Mouse (Mus musculus) urinary bladder, postnatal 4 days (tissue): Measurements from ENCODE around the gene Stra8.
A peak's percentile ranks its signal among the peaks of the same experiment; 100 is the strongest.

Source experiments
- DNase-seq, 2 experiments: peaks; one replicate each; pipeline ENCODE4 v3.0.0; 2021 to 2022; ENCODE audit warnings: low spot score in 2 of 2

Stra8 gene

DNA sequence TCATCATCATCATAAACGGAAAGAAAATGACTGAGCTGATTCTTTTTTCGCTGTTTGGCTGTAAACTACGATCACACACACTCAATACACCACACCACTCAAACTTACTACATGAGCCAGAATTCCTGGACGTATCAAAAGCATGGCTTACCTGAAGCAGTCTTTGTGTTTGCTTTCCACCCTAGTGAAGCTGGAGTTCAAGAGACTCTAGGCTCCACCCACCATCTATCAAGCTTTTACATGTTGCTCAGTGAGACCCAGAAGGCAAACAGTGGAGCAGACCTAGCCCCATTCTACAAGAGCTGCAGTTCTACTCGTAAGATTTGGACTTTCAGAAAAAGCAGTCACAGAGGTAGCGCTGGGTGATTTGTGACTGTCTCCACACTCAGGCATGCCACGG lies 17.4 kb upstream of the Stra8 start:
- DNase-seq: no peak

DNA sequence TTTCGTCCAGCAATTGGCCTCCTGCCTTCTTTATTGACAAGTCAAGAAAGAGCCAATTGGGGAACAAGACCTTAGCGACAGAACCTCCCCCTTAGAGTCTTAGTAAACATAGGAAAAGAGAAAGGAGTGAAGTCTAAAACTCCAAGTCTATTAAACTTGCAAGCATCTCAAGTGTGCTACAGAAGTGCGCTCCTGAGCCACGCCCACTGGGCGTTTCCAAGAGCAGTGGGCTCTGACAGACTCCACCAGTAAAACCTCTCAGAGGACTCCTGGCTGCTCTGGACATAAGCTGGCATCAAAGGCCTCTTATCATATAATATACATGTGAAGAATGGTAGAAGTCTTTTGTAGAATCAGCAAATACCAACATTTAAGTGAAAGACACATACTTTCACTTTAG lies 16.5 kb upstream of the Stra8 start:
- no peak for DNase-seq

DNA sequence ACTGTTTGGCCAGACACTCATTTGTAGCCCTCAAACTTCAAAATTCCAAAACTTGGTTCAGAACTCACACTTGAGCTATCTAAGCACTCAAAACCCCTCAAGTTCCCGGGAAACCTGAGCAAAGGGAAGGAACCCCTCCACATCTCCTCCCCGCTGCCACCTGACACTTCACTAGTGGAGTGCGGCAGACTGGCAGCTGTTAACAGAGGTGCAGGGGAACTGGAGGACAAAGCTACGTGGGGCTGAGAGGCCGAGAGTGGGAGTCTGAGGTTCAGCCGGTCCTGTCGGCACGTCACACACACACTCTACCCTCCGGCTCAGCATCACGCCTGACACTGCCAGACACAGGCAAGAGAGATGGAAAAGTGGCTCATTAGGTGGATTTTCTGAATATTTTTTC lies 16.1 kb upstream of the Stra8 start:
- DNase-seq: no peak

DNA sequence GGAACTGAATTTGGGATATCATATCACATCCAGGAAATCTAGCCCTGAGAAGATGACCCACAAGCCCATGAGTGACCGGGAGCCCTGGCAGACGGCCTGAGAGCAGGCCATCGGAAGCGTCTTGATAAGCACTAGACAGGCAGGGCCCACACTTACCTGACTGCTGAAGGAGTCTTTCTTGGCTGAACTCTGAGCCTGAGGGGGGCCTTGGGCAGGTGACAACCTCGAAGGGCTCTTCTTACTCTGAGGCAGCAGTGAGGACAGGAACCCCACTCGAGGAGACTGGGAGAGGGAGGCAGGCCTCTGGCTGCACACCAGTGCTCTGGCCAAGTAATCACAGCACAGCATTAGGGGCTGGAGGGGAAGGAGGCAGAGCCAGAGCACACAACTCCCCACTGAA lies 15.6 kb upstream of the Stra8 start:
- DNase-seq: no peak

DNA sequence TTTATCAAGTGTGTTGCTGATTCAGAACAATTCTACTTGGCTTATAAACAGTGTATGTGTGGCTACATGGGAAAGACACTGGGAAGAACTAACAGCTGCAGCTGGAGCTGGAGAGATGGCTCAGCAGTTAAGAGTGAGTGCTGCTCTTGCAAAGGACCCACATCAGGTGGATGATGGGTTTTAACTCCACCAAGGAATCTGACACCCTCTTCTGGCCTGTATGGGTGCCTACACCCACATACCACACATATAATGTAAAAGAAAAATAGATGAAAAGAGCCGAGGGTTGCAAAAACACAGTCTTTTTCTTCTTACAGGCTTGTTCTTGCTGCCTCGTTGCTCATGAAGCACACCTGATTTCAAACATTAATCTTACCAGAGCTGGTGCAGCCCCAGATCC lies 13.8 kb upstream of the Stra8 start:
- no peak for DNase-seq

DNA sequence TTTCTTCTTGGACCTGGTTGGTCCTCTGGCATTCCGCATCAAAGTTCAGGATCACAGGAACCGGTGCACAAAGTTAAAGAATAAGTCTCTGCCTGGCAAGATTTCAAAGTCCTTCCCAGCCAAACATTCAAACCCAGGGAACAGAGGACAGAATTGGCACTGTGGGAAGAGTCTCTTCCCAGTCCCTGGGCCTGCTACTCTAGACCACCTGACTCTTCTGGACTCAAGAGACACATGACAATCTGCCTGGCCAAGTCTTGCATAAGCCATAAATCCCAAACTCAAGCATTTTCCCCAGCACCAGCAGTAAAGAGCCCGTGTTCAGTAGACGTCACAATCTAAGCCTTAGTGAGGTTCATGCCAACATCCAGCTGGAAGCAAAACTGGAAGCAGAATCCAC lies 13.3 kb upstream of the Stra8 start:
- DNase-seq: no peak

DNA sequence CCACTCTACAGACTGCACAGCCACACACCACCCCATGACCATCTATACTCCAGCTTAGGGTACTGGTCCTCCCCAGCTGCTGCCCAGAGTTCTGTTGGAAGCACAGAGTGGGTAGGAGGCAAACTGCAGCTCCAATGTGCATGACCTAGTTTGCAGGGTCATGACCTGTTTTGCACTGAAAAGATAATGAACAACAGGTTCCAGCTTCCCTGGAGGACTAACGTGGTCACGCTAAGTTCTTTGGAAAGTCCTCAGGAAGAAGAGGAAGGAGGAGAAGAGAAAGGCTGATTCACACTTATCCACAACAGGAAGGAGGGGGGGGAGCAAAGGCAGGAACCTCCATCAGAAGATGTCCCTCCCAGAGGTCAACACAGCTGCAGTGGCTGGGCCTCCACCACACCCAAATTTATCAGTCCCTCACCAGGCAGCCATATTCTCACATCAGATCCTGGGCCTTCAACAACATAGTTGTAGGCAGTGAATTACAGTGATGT lies 12.8 kb upstream of the Stra8 start:
- no peak for DNase-seq

DNA sequence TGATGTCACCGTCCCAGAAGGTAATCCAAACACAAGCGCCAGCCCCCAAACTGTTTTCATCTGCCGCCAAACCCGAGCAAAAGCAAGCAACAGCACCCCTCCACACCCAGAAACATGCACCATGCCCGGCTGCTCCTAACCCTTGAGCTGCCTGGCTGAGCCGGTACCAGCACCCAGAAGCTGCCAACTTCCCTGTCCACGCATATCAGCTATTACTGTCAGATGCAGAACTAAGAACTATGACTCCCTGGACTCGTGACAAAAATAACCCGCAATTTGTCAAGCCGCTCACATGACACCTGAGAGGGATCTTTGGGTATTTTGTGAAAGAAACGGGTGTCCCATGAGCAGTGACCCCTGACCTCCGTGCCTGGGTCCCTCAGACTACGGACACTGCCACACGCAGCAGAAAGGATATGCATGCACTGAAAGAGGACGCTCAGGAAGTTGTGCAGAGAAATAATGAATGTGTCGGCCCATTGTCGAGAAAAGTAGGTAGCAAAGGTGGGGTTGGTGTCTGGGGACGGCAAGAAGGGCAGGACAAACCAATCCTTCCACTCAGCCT lies 12.2 kb upstream of the Stra8 start:
- DNase-seq: no peak

DNA sequence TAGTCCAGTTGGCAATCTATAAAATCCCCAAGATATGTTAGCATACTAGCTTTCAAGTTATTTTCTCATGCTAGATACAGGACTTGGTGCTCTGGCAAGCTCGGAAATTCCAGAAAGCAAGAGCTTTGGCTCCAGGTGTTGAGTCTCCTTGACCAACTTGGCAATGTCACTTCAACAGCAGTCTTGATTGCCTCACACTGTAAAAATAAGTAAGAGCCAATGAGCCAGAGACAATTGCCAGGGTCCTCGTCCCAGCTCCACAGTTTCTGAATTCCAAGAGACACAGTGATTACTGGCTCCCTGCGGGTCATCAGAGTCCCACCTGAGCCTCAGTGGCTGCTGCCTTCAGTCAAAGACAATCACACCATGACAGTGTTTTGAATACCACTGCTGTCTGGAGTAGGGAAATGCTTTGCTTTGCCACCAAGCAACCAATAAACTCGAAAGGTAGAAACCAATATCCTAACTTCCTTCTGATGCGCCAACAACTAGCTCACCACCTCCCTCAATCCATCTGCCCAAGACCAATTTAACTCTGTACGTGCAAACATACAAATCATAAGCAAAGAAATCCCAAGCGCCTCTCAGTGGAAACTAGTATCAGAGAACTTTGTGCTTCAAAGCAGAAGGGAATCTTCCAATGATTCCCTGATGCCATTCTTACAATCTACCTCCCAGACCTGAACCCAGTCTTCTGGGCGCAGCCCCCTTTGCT lies 10.2 kb upstream of the Stra8 start:
- no peak for DNase-seq

DNA sequence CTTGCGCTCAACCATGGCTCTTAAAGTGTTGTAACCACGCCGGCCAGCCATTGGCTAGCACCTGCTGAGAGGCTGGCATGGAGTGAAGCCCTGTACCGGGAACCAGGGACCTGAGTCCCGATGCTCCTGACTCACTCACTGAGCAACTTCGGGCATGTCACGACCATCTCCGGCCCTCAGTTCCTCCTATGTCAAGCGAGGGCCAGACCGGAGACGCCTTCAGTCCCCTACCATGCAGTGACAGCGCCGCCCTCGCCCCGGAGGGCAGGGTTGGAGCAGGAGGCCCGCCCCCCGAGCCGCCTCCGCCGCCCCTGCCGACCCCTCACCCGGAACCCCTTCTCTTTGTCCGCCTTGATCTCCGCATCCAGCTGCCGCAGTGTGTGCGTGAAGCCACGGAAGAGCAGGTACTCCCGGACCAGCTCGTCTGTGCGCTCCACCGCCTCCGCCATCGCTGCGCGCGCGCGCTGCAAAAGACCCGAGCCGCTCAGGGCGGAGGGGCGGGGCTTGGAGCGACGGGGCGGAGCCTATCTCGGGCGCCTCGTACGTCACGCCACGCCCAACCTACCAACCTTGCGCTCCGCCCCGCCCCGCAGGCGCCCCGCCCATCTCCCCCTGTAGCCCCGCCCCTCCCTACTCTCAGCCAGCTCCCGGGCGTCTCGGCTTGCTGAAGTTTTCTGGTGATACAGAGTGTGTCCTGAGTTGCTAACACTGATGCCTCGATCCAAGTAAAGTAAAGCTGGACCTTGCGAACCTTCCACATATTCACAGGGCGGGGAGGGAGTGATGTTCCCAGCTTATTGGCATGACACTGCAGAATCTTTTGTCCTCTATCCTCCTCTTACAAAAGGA lies 9.4 kb upstream of the Stra8 start, which contains the start of gene Wdr91:
Wdr91 (minus strand) TSS at position 506 of the 849 bp plus-strand sequence.
- peak; percentile 91 to 95 for DNase-seq

DNA sequence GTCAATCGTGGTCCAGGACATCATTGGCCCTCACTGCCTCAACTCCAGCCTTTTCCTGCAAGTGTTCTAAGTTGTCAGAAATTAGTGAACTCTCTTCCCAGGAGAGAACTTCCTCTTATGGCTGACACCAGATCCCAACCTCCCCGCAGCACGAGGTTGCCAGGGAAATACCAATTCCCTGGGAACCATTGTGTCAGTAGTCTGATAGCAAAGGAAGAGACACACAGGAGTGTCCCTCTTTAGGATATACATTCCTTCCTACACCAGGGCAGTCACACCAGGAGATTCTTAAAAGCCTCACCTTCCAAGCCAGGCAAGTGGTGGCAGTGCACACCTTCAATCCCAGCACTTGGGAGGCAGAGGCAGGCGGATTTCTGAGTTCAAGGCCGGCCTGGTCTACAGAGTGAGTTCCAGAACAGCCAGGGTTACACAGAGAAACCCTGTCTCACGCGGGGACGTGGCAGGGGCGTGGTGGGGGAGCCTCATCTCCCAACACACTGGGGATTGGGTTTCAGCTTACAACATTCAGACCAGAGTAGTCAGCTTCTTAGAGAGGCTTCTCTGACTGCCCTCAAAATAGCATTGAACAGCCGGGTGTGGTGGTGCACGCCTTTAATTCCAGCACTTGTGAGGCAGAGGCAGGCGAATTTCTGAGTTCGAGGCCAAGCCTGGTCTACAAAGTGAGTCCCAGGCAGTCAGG lies 6.5 kb upstream of the Stra8 start:
- no peak for DNase-seq

DNA sequence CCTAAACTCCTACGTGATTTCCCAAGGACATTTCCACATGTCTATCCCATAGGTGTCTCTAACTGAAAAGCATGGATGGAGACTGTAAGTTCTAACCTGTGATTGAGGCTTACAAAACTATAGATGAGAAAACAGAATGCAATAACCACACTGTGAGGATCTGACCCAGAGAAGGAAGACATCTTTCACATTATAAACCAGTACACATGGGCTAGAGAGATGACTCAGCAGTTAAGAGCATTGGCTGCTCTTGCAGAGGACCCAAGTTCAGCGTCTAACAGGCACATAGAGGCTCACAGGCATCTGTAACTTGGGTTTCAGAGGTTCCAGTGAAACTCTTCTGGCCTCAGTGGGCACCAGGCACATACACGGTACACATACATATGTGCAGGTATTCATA lies 5.5 kb upstream of the Stra8 start:
- DNase-seq: no peak

DNA sequence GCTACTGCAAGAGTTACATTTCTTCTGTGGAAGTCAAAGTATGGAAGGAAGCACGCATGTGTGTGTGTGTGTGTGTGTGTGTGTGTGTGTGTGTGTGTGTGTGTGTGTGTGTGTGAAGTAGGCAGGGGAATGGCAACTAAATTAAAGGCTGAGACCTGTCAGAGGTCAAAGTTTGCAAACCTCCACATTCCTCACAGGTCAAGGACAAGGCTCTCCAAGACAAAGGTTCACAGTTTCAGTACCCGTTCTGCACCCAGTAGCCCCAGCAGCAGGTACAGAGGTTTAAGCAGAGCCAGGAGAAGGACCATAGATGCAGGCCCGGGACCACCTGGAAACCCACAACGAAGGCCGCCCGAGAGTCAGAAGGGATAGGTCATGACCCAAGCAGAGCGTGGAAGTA lies 817 bp upstream of the Stra8 start:
- DNase-seq: no peak

DNA sequence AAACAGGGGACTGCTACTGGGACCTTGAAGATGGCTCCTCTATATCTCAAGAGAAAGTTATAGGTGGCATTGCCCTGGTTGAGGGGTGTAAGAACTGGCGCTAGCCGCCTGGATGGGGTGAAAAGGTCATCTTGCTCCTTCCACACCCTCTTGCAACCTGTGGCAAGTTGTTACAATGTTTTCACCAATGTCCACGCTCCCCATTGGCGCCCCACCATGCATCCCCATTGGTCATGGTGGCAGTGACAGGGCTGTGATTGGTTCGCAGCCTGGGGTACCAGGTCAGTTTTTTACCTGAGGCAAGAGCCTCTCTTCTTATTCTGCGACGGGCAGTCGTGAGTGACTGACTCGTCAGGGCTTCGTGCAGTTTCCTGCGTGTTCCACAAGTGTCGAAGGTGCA lies 668 bp downstream of the Stra8 start:
- no peak for DNase-seq

DNA sequence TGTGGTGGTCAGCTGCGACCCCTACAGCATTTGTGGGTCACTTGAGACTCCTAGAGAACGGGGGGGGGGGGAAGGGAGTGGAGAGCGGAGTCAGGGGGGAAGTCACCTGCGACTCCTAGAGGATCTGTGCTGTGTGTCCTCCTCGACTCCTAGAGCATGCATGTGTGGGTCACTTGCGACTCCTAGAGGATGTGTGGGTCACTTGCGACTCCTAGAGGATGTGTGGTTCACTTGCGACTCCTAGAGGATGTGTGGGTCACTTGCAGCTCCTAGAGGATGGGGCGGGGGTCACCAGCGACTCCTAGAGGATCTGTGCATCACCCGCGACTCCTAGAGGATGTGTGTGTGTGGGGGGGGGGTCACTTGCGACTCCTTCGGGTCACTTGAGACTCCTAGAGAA lies 2.0 kb downstream of the Stra8 start:
- DNase-seq: no peak

DNA sequence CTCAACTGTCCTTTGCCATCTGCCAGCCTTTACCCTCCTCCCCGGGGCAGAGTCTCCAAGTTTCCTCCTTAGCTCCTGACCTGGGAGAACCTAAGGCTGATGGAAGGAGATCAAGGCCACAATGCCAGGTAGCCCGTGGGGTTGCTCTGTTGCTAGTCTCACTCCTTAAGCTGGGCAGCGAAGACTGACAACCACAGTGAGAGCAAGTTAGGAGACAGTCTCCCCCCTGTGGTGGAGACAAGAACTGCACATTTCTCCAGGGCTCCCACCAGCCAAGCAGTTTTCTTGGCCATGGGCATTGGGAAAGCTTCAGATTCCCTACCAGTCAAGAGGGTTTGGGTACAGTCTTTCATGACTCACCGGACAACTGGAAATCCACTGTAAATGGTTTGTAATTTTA lies 7.2 kb downstream of the Stra8 start:
- DNase-seq: peak; percentile 49 to 70

DNA sequence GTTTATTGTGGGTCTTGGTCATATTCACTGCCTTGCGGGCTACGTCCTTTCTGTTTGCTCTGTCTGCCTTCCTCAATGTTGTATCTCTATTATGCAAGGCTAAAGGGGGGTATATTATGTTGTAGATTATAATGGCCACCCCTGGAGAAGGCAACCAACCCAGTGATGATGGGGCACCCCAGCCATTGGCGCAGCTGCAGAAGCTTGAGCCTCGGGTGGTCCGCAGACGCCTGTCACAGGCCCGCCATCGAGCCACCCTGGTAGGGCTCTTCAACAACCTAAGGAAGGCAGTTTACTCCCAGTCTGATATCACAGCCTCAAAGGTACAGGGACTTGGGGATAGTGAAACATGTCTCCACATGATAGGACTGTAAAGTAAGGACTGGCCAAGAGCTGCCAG lies 7.6 kb downstream of the Stra8 start:
- no peak for DNase-seq

DNA sequence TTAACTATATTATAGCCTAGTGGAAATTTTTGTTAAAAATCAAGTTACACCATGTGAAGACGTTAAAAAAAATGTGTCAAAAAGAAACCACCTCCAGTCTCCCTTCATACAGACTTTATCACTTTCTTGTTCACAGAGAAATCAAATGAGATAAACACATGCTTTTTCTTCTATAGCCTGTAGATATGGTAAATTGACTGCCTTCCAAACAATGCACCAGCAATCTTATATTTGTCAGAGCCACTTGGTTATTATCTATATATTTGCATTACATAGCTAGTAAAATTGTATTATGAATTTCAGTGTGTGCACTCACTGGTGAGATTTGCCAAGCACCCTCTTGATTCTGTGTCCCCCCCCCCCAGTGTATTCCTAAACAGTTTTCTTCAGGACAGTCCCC lies 12.7 kb downstream of the Stra8 start:
- DNase-seq: no peak

DNA sequence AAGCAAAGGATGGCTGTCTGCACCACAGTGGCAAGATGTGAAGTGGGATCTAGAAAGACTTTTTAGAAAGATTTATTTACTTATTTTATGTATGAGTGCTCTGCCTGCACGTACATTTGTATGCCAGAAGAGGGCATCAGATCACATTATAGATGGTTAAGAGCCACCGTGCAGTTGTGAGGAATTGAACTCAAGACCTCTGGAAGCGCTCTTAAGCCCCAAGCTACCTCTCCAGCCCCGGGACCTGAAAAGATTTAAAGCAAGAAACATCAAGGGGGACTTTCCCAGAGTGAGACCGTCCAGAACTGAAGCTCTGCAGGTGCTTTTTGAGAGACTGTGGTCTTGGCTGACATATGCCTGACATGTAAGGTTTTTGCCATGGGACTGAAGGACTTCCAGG lies 16.8 kb downstream of the Stra8 start:
- no peak for DNase-seq

DNA sequence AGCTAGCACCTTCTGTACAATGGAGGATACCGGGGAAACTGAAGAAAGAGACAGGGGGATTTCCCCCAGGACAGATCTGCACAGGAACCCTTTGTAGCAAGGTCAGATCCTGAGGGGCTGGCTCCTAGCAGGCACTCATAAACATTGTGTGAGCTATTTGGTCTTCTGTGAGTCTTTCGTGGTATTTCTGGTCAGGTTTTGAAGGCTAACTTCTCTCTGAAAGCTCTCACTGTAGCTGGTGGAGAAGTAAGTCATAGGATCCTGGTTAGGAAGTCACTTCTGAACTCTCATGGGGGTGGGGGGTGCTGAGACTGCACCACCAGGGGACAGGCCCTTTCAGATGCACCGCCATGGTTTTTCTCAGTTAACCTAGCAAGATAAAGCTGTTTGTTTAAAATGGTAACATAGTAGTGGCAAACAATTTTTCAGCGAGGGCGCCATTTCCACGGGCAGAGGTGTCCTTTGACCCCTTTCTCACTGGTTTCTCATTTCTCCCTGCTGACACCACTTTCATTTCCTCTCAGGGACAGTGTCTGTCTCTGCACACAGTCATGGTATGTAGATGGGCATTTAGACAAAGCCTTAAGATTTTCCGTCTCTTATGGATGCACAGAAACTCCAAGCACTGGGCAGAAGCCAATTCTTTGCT lies 18.4 kb downstream of the Stra8 start:
- DNase-seq: no peak

DNA sequence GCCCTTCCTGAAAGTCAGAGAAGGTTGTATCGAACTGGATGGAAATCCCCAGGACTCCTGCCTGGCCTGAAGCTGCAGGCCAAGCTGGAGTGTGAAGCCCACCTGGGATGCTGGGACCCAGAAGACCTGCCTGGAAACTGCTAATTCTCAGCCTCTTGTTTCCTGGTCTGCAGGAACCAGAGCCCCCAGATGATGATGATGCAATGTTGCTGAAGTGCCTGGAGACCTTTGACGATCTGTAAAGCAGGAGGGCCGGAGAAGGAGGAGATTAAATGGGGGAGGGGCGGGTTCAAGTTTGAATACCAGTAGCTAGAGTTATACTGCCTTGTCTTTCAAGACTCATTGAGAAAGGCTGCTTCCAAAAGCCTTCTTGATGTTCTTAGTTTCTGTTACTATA lies 19.0 kb downstream of the Stra8 start:
- no peak for DNase-seq

DNA sequence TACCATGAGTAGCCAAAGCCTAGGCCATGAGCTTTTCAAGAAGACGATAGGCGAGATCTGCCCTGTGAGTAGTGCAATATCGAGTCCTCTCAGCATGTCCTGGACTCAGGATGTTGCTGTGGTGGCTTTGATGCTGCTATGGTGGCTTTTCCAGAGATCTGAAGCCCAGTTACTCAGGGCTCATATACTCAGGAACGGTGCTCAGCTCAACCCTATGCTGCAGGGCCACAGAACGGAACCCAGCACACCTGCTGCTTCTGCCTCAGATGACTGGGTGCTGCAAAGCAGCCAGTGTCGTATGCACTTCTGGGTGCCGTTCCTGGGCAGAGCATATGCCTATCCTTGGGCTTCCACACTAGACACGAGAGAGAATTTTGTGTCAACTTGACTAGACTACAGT lies 19.5 kb downstream of the Stra8 start:
- DNase-seq: no peak
